Mouse (Mus musculus): ENCODE measurements around the gene Oas3.

DNA sequence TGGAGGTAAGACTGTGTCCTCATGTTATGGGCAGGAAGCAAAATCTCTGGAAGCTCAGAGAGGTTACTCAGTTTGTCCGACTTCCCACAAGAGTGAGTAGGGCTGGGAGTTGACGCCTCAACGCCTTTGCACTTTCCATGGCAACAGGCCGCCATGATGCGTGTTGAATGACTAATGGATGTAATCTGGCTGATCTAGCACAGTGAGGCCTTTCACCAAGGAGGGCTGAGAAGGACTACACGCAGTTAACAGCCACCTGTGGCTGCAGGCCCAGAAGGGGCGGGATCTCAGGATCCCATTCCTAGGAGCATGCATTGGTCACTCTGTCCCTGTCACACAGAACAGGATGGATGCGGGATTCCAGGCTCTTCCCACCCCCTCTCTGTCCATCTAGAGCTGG, 64.7 kb downstream of the Oas3 start:
- TF ChIP-seq ZNF384 (IDR thresholded peaks at IDR 0.05; ENCODE audit: low read depth, low read length): no peak
- no peak for TF ChIP-seq HCFC1 (IDR thresholded peaks at IDR 0.05; ENCODE audit: borderline replicate concordance, insufficient read depth, low read length)
- no peak for TF ChIP-seq ZC3H11A (IDR thresholded peaks at IDR 0.05; ENCODE audit: borderline replicate concordance, low read depth, low read length)
- no peak for TF ChIP-seq MAFK (IDR thresholded peaks at IDR 0.05; ENCODE audit: insufficient read depth, low read depth, low read length)

Data from ES-E14 (cell line).